Mouse (Mus musculus): ENCODE measurements at regions not wholly inside any gene's neighbourhood (a gene's known extent, or its start where the extent isn't known, plus 50 kb on each side); places are given as distances from the start of the nearest gene placed in this dataset.

- Histone ChIP-seq H3K27ac (ENCODE audit: low read depth) (0 out of 2 replicates have a peak overlapping the region, but pooled peaks have one; percentile 1), H3K4me2 (ENCODE audit: low read length) (no peak overlapping the region), H3K4me1 (replicated peaks; ENCODE audit: control insufficient read depth, insufficient read depth, low read length) (peaks cover 20% of the 10 kb centered on the region), H3K9me3 (ENCODE audit: control insufficient read depth, low read length) (no peaks in the 10 kb centered on the region), H3K27me3 (replicated peaks; ENCODE audit: control insufficient read depth, insufficient read depth, low read length) (no peaks in the 10 kb centered on the region), H3K4me3 (ENCODE audit: low read depth, low read length) (no peak overlapping the region), H3K9ac (ENCODE audit: low read length) (no peak overlapping the region), H3K36me3 (ENCODE audit: control insufficient read depth, insufficient read depth, low read length) (no peaks in the 10 kb centered on the region)
- DNase-seq (ENCODE audit: low spot score) (no peak), ATAC-seq (replicated peaks; ENCODE audit: low FRiP score, low TSS enrichment, low read depth) (no peak)
- 51% methylated on average over 8 of the region's 8 CpGs for WGBS
These were observed 206.8 kb upstream of the Daam1 start for GRCm38 (mm10) chr12:71624076-71624475.

GRCm38 (mm10) chr12:71624676-71625075 lies 206.2 kb upstream of the Daam1 start:
- 54% methylated on average over 6 of the region's 6 CpGs for WGBS
- no peak for ATAC-seq (replicated peaks; ENCODE audit: low FRiP score, low TSS enrichment, low read depth)

GRCm38 (mm10) chr12:71625115-71625514 lies 205.8 kb upstream of the Daam1 start:
- no peak overlapping the region for H3K4me3 ChIP-seq (ENCODE audit: low read depth, low read length)
- no peaks in the 10 kb centered on the region for H3K9me3 ChIP-seq (ENCODE audit: control insufficient read depth, low read length)
- no peak overlapping the region for H3K27ac ChIP-seq (ENCODE audit: low read depth)
- WGBS, result 65% methylated on average over 4 of the region's 4 CpGs
- H3K9ac ChIP-seq (ENCODE audit: low read length), result no peak overlapping the region
- no peaks in the 10 kb centered on the region for H3K27me3 ChIP-seq (replicated peaks; ENCODE audit: control insufficient read depth, insufficient read depth, low read length)
- DNase-seq (ENCODE audit: low spot score) (no peak), ATAC-seq (replicated peaks; ENCODE audit: low FRiP score, low TSS enrichment, low read depth) (no peak)
- no peak overlapping the region for H3K4me2 ChIP-seq (ENCODE audit: low read length)
- H3K4me1 ChIP-seq (replicated peaks; ENCODE audit: control insufficient read depth, insufficient read depth, low read length), result peaks cover 20% of the 10 kb centered on the region
- H3K36me3 ChIP-seq (ENCODE audit: control insufficient read depth, insufficient read depth, low read length), result no peaks in the 10 kb centered on the region

More at GRCm38 (mm10) chr12:71624676-71625075, 206.2 kb upstream of the Daam1 start:
- Histone ChIP-seq H3K4me3 (ENCODE audit: low read depth, low read length) (no peak overlapping the region), H3K9ac (ENCODE audit: low read length) (no peak overlapping the region), H3K4me1 (replicated peaks; ENCODE audit: control insufficient read depth, insufficient read depth, low read length) (peaks cover 20% of the 10 kb centered on the region), H3K36me3 (ENCODE audit: control insufficient read depth, insufficient read depth, low read length) (no peaks in the 10 kb centered on the region), H3K4me2 (ENCODE audit: low read length) (no peak overlapping the region), H3K9me3 (ENCODE audit: control insufficient read depth, low read length) (no peaks in the 10 kb centered on the region), H3K27ac (ENCODE audit: low read depth) (no peak overlapping the region), H3K27me3 (replicated peaks; ENCODE audit: control insufficient read depth, insufficient read depth, low read length) (no peaks in the 10 kb centered on the region)
- DNase-seq (ENCODE audit: low spot score), result no peak

- H3K9me3 ChIP-seq (ENCODE audit: control insufficient read depth, low read length), result no peaks in the 10 kb centered on the region
- H3K4me1 ChIP-seq (replicated peaks; ENCODE audit: control insufficient read depth, insufficient read depth, low read length), result peaks cover 20% of the 10 kb centered on the region
- no peak overlapping the region for H3K4me2 ChIP-seq (ENCODE audit: low read length)
- DNase-seq (ENCODE audit: low spot score) (peak; percentile 72), ATAC-seq (replicated peaks; ENCODE audit: low FRiP score, low TSS enrichment, low read depth) (peak; percentile 92)
- no peaks in the 10 kb centered on the region for H3K27me3 ChIP-seq (replicated peaks; ENCODE audit: control insufficient read depth, insufficient read depth, low read length)
- 22% methylated on average over 4 of the region's 4 CpGs for WGBS
- H3K36me3 ChIP-seq (ENCODE audit: control insufficient read depth, insufficient read depth, low read length), result no peaks in the 10 kb centered on the region
- H3K27ac ChIP-seq (ENCODE audit: low read depth), result peak overlapping the region; percentile 81
- no peak overlapping the region for H3K9ac ChIP-seq (ENCODE audit: low read length)
- no peak overlapping the region for H3K4me3 ChIP-seq (ENCODE audit: low read depth, low read length)
These were observed 204.1 kb upstream of the Daam1 start for GRCm38 (mm10) chr12:71626801-71627200.

- ATAC-seq (replicated peaks; ENCODE audit: low FRiP score, low TSS enrichment, low read depth) (no peak), DNase-seq (ENCODE audit: low spot score) (peak; percentile 62)
- Histone ChIP-seq H3K27me3 (replicated peaks; ENCODE audit: control insufficient read depth, insufficient read depth, low read length) (no peaks in the 10 kb centered on the region), H3K36me3 (ENCODE audit: control insufficient read depth, insufficient read depth, low read length) (no peaks in the 10 kb centered on the region), H3K4me3 (ENCODE audit: low read depth, low read length) (no peak overlapping the region), H3K9ac (ENCODE audit: low read length) (no peak overlapping the region), H3K9me3 (ENCODE audit: control insufficient read depth, low read length) (no peaks in the 10 kb centered on the region), H3K4me2 (ENCODE audit: low read length) (no peak overlapping the region), H3K4me1 (replicated peaks; ENCODE audit: control insufficient read depth, insufficient read depth, low read length) (peaks cover 20% of the 10 kb centered on the region), H3K27ac (ENCODE audit: low read depth) (peak overlapping the region; percentile 81)
- WGBS, result 54% methylated on average over 17 of the region's 17 CpGs
These were observed 203.2 kb upstream of the Daam1 start for GRCm38 (mm10) chr12:71627421-71628339.

GRCm38 (mm10) chr12:71628340-71628738 lies 202.5 kb upstream of the Daam1 start:
- ATAC-seq (replicated peaks; ENCODE audit: low FRiP score, low TSS enrichment, low read depth) (no peak), DNase-seq (ENCODE audit: low spot score) (peak; percentile 42)
- Histone ChIP-seq H3K27me3 (replicated peaks; ENCODE audit: control insufficient read depth, insufficient read depth, low read length) (no peaks in the 10 kb centered on the region), H3K4me1 (replicated peaks; ENCODE audit: control insufficient read depth, insufficient read depth, low read length) (peaks cover 20% of the 10 kb centered on the region), H3K27ac (ENCODE audit: low read depth) (no peak overlapping the region), H3K36me3 (ENCODE audit: control insufficient read depth, insufficient read depth, low read length) (no peaks in the 10 kb centered on the region), H3K4me3 (ENCODE audit: low read depth, low read length) (no peak overlapping the region), H3K9ac (ENCODE audit: low read length) (no peak overlapping the region), H3K4me2 (ENCODE audit: low read length) (no peak overlapping the region), H3K9me3 (ENCODE audit: control insufficient read depth, low read length) (no peaks in the 10 kb centered on the region)
- WGBS, result 79% methylated on average over 5 of the region's 5 CpGs

- H3K4me2 ChIP-seq (ENCODE audit: low read length), result no peak overlapping the region
- ATAC-seq (replicated peaks; ENCODE audit: low FRiP score, low TSS enrichment, low read depth) (no peak), DNase-seq (ENCODE audit: low spot score) (peak; percentile 23)
- H3K9ac ChIP-seq (ENCODE audit: low read length), result no peak overlapping the region
- no peaks in the 10 kb centered on the region for H3K9me3 ChIP-seq (ENCODE audit: control insufficient read depth, low read length)
- H3K4me1 ChIP-seq (replicated peaks; ENCODE audit: control insufficient read depth, insufficient read depth, low read length), result peaks cover 20% of the 10 kb centered on the region
- H3K27me3 ChIP-seq (replicated peaks; ENCODE audit: control insufficient read depth, insufficient read depth, low read length), result no peaks in the 10 kb centered on the region
- H3K36me3 ChIP-seq (ENCODE audit: control insufficient read depth, insufficient read depth, low read length), result no peaks in the 10 kb centered on the region
- 85% methylated on average over 10 of the region's 10 CpGs for WGBS
- no peak overlapping the region for H3K4me3 ChIP-seq (ENCODE audit: low read depth, low read length)
- H3K27ac ChIP-seq (ENCODE audit: low read depth), result no peak overlapping the region
These were observed 202.1 kb upstream of the Daam1 start for GRCm38 (mm10) chr12:71628796-71629195.

GRCm38 (mm10) chr12:71630386-71630785 lies 200.5 kb upstream of the Daam1 start:
- no peaks in the 10 kb centered on the region for H3K36me3 ChIP-seq (ENCODE audit: control insufficient read depth, insufficient read depth, low read length)
- no peaks in the 10 kb centered on the region for H3K27me3 ChIP-seq (replicated peaks; ENCODE audit: control insufficient read depth, insufficient read depth, low read length)
- H3K27ac ChIP-seq (ENCODE audit: low read depth), result no peak overlapping the region
- DNase-seq (ENCODE audit: low spot score), result peak; percentile 33
- no peaks in the 10 kb centered on the region for H3K9me3 ChIP-seq (ENCODE audit: control insufficient read depth, low read length)
- no peak for ATAC-seq (replicated peaks; ENCODE audit: low FRiP score, low TSS enrichment, low read depth)
- peaks cover 16% of the 10 kb centered on the region for H3K4me1 ChIP-seq (replicated peaks; ENCODE audit: control insufficient read depth, insufficient read depth, low read length)
- 90% methylated on average over 3 of the region's 3 CpGs for WGBS
- H3K4me2 ChIP-seq (ENCODE audit: low read length), result no peak overlapping the region
- no peak overlapping the region for H3K4me3 ChIP-seq (ENCODE audit: low read depth, low read length)
- H3K9ac ChIP-seq (ENCODE audit: low read length), result no peak overlapping the region

GRCm38 (mm10) chr12:71636300-71636699 lies 194.6 kb upstream of the Daam1 start:
- Histone ChIP-seq H3K36me3 (ENCODE audit: control insufficient read depth, insufficient read depth, low read length) (no peaks in the 10 kb centered on the region), H3K27ac (ENCODE audit: low read depth) (no peak overlapping the region), H3K27me3 (replicated peaks; ENCODE audit: control insufficient read depth, insufficient read depth, low read length) (no peaks in the 10 kb centered on the region), H3K4me2 (ENCODE audit: low read length) (no peak overlapping the region), H3K9me3 (ENCODE audit: control insufficient read depth, low read length) (no peaks in the 10 kb centered on the region), H3K9ac (ENCODE audit: low read length) (no peak overlapping the region), H3K4me1 (replicated peaks; ENCODE audit: control insufficient read depth, insufficient read depth, low read length) (peaks cover 10% of the 10 kb centered on the region; the same call in 1 of the 2 replicates), H3K4me3 (ENCODE audit: low read depth, low read length) (no peak overlapping the region)
- ATAC-seq (replicated peaks; ENCODE audit: low FRiP score, low TSS enrichment, low read depth), result no peak
- peak; percentile 46 for DNase-seq (ENCODE audit: low spot score)
- WGBS, result 92% methylated on average over 6 of the region's 6 CpGs

Data from intestine, embryonic 14.5 days (tissue).